Mouse (Mus musculus) lung, embryonic 14.5 days (tissue): ENCODE measurements around the gene Cbx8. TPM values are rescaled to one million over a fixed set of nuclear protein-coding genes. Genes with fewer than 3 reads are reported as not detected.

Experiments
- ATAC-seq: fragments of 200-750 bp; cut with Nextera tagmentation; 2 replicates; pipeline ENCODE4 v1.8.0; 2017; ENCODE audit warnings: mild to moderate bottlenecking, moderate TSS enrichment, moderate library complexity; ENCODE audit not compliant: insufficient read depth
- DNase-seq: peaks from one replicate; pipeline ENCODE4 v3.0.0-alpha.2; 2015
- H3K27ac ChIP-seq: fragments of 300-500 bp; sonication (generic); 2 replicates; pipeline ENCODE4 v1.5.1; 2014; ENCODE audit warnings: low read depth, mild to moderate bottlenecking, moderate library complexity
- H3K27me3 ChIP-seq: fragments of 300-500 bp; sonication (generic); 2 replicates; pipeline ENCODE4 v1.6.1; 2014; ENCODE audit warnings: low read length, control low read depth; ENCODE audit not compliant: insufficient read depth
- H3K36me3 ChIP-seq: fragments of 300-500 bp; sonication (generic); 2 replicates; pipeline ENCODE4 v1.6.1; 2014; ENCODE audit warnings: control low read depth; ENCODE audit not compliant: insufficient read depth
- H3K4me1 ChIP-seq: fragments of 300-500 bp; sonication (generic); 2 replicates; pipeline ENCODE4 v1.6.1; 2014; ENCODE audit warnings: antibody characterized with exemption, control low read depth; ENCODE audit not compliant: insufficient read depth
- H3K4me2 ChIP-seq: fragments of 300-500 bp; sonication (generic); 2 replicates; pipeline ENCODE4 v1.6.1; 2014; ENCODE audit warnings: mild to moderate bottlenecking
- H3K4me3 ChIP-seq: fragments of 300-500 bp; sonication (generic); 2 replicates; pipeline ENCODE4 v1.5.1; 2014; ENCODE audit warnings: low read depth, low read length
- H3K9ac ChIP-seq: fragments of 300-500 bp; sonication (generic); 2 replicates; pipeline ENCODE4 v1.6.1; 2014
- H3K9me3 ChIP-seq: fragments of 300-500 bp; sonication (generic); 2 replicates; pipeline ENCODE4 v1.6.1; 2016; ENCODE audit warnings: low read depth, low read length, control low read depth
- CTCF ChIP-seq: IDR thresholded peaks from 2 replicates; pipeline ENCODE4 v1.5.1; 2016; ENCODE audit warnings: antibody characterized with exemption, low read depth
- WGBS: fragments of 180-500 bp; shearing (Covaris S2); extraction: QIAGEN DNeasy Blood & Tissue Kit; methylation state at CpG from one replicate; pipeline ENCODE4 v1.1.7; 2014; 5-methylcytosine and 5-hydroxymethylcytosine counted together
- polyA plus RNA-seq: library from polyadenylated mRNA; unstranded; fragments of >200 nt; fragmentation: Nextera tagmentation; extraction: Ambion mirVana; gene quantifications from 2 replicates; pipeline ENCODE4 v1.2.1, GENCODE M21; 2014

Cbx8 gene
- polyA plus RNA-seq: 8.5 and 8.8 TPM in 2 replicates

GRCm38 (mm10) chr11:119040600-119041324 is at the start of gene Cbx8:
TSS of gene Cbx8 (minus strand) at chr11:119040969.
- H3K9ac ChIP-seq: peak within 1 kb of the TSS; percentile 76
- DNase-seq (peak; percentile 100), ATAC-seq (peak; percentile 90)
- peaks cover 82% of the 10 kb centered on the region for H3K27me3 ChIP-seq
- H3K36me3 ChIP-seq: peaks cover 9% of the 10 kb centered on the region; the same call in 1 of the 2 replicates
- H3K9me3 ChIP-seq: no peaks in the 10 kb centered on the region
- peak within 1 kb of the TSS; percentile 100 for H3K4me2 ChIP-seq
- H3K4me1 ChIP-seq: peaks cover 26% of the 10 kb centered on the region
- H3K27ac ChIP-seq: peak within 1 kb of the TSS; percentile 58
- under 1% methylated on average over 63 of the region's 63 CpGs for WGBS
- H3K4me3 ChIP-seq: peak within 1 kb of the TSS; percentile 78
- no peak for TF ChIP-seq CTCF

GRCm38 (mm10) chr11:119090076-119090960 is 49.5 kb upstream of the Cbx8 start:
- peak; percentile 51 for DNase-seq
- no peak for ATAC-seq
- under 1% methylated on average over 74 of the region's 75 CpGs for WGBS

GRCm38 (mm10) chr11:119089235-119090075 is 48.7 kb upstream of the Cbx8 start:
- Histone ChIP-seq H3K4me2 (peak overlapping the region; percentile 94), H3K4me1 (peaks cover 10% of the 10 kb centered on the region), H3K4me3 (peak overlapping the region; percentile 53), H3K27ac (no peak overlapping the region), H3K27me3 (peaks cover 34% of the 10 kb centered on the region), H3K9ac (peak overlapping the region; percentile 64), H3K36me3 (no peaks in the 10 kb centered on the region), H3K9me3 (no peaks in the 10 kb centered on the region)
- DNase-seq: peak; percentile 39
- under 1% methylated on average over 41 of the region's 41 CpGs for WGBS
- ATAC-seq: no peak
- no peak for TF ChIP-seq CTCF

More at GRCm38 (mm10) chr11:119090076-119090960, 49.5 kb upstream of the Cbx8 start:
- Histone ChIP-seq H3K4me2 (peak overlapping the region; percentile 94), H3K4me1 (peaks cover 9% of the 10 kb centered on the region), H3K36me3 (no peaks in the 10 kb centered on the region), H3K27me3 (peaks cover 34% of the 10 kb centered on the region), H3K9ac (peak overlapping the region; percentile 64), H3K4me3 (peak overlapping the region; percentile 53), H3K9me3 (no peaks in the 10 kb centered on the region), H3K27ac (peak overlapping the region; percentile 66; the same call in 1 of the 2 replicates)
- TF ChIP-seq CTCF: no peak

GRCm38 (mm10) chr11:119088391-119089234 is 47.8 kb upstream of the Cbx8 start:
- Histone ChIP-seq H3K4me2 (peak overlapping the region; percentile 94), H3K4me1 (peaks cover 18% of the 10 kb centered on the region), H3K27ac (no peak overlapping the region), H3K4me3 (no peak overlapping the region), H3K9ac (no peak overlapping the region; the same call in 1 of the 2 replicates), H3K27me3 (peaks cover 34% of the 10 kb centered on the region), H3K36me3 (no peaks in the 10 kb centered on the region), H3K9me3 (no peaks in the 10 kb centered on the region)
- TF ChIP-seq CTCF: peak; percentile 72
- ATAC-seq (no peak), DNase-seq (peak; percentile 79)
- 3% methylated on average over 28 of the region's 28 CpGs for WGBS

GRCm38 (mm10) chr11:119087301-119088082 is 46.7 kb upstream of the Cbx8 start:
- Histone ChIP-seq H3K4me3 (peak overlapping the region; percentile 13; the same call in 1 of the 2 replicates), H3K27ac (no peak overlapping the region), H3K27me3 (peaks cover 34% of the 10 kb centered on the region), H3K36me3 (peaks cover under 1% of the 10 kb centered on the region; the same call in 1 of the 2 replicates), H3K9me3 (no peaks in the 10 kb centered on the region), H3K4me1 (peaks cover 29% of the 10 kb centered on the region), H3K9ac (no peak overlapping the region), H3K4me2 (peak overlapping the region; percentile 47)
- peak; percentile 79 for DNase-seq
- WGBS: 3% methylated on average over 35 of the region's 35 CpGs
- no peak for ATAC-seq
- peak; percentile 57 for TF ChIP-seq CTCF
